ENCODE assay signal across 10 mouse cellular contexts in genomic region chr9:118477281-118477931, GRCm38 (mm10). TPM values are rescaled to one million over a fixed set of nuclear protein-coding genes. Genes with fewer than 3 reads are reported as not detected.
DNase-seq lines count a peak whose midpoint lies in the region; ATAC-seq and TF ChIP-seq lines count a peak whose summit lies in the region.
"Had no signal": no experiment of that assay in that cellular context is flagged by ENCODE, and none has a peak within 500 bp of the region (broad histone marks: within the 10 kb centered on the region; RNA-seq: fewer than 3 reads in every experiment).

No protein-coding gene starts in this region.

- H3K4me3 ChIP-seq in forebrain, embryonic 13.5 days: peak overlapping the region; percentile 56
- H3K4me3 ChIP-seq in limb, embryonic 12.5 days (replicated peaks): peak overlapping the region; percentile 43
- peak overlapping the region; percentile 39 for H3K4me3 ChIP-seq in small intestine, adult 2 months (ENCODE audit: low read depth, low read length)

- H3K36me3 ChIP-seq in forebrain, embryonic 13.5 days (ENCODE audit: poor library complexity, severe bottlenecking): no peaks in the 10 kb centered on the region
- H3K36me3 ChIP-seq in limb, embryonic 12.5 days: no peaks in the 10 kb centered on the region
- H3K36me3 ChIP-seq in small intestine, adult 2 months (ENCODE audit: control insufficient read depth, insufficient read depth, low read length): no peaks in the 10 kb centered on the region

- peaks cover 83% of the 10 kb centered on the region for H3K27me3 ChIP-seq in forebrain, embryonic 13.5 days
- H3K27me3 ChIP-seq in limb, embryonic 12.5 days: peaks cover 85% of the 10 kb centered on the region
- peaks cover 63% of the 10 kb centered on the region for H3K27me3 ChIP-seq in small intestine, adult 2 months (ENCODE audit: control insufficient read depth, insufficient read depth, low read length)
- H3K27me3 ChIP-seq: CH12.LX had no signal

- H3K9ac ChIP-seq in forebrain, embryonic 13.5 days: peak overlapping the region; percentile 57
- no peak overlapping the region for H3K9ac ChIP-seq in limb, embryonic 12.5 days (replicated peaks)

- DNase-seq in cerebellum, postnatal 25 days: peak; percentile 37 to 43
- no peak for DNase-seq in cerebellum, adult 11 months
- DNase-seq in CD4-positive, CD25-positive, alpha-beta regulatory T cell, adult 2 months (ENCODE audit: low read depth, low spot score): peak; percentile 43
- DNase-seq in adipocyte (ENCODE audit: low spot score): no peak
- DNase-seq in left cerebral cortex, postnatal 14 days (ENCODE audit: low spot score in 2 of 2): no peak

- peak overlapping the region; percentile 68 for H3K4me2 ChIP-seq in forebrain, embryonic 13.5 days
- H3K4me2 ChIP-seq in limb, embryonic 12.5 days: peak overlapping the region; percentile 61

- no peak for TF ChIP-seq POLR2A in small intestine, adult 2 months (IDR thresholded peaks at IDR 0.05; ENCODE audit: low read depth, low read length)

- H3K27ac ChIP-seq in forebrain, embryonic 13.5 days: peak overlapping the region; percentile 82
- no peak overlapping the region for H3K27ac ChIP-seq in limb, embryonic 12.5 days
- H3K27ac ChIP-seq in small intestine, adult 2 months (ENCODE audit: insufficient read depth, low read depth, low read length): no peak overlapping the region

- under 1% methylated on average over 31 of the region's 31 CpGs for WGBS in forebrain, embryonic 13.5 days
- under 1% methylated on average over 31 of the region's 31 CpGs for WGBS in limb, embryonic 12.5 days
- 1% methylated on average over 31 of the region's 31 CpGs for WGBS in small intestine, adult 2 months

- H3K4me1 ChIP-seq in forebrain, embryonic 13.5 days: peaks cover 41% of the 10 kb centered on the region
- H3K4me1 ChIP-seq in limb, embryonic 12.5 days (replicated peaks): peaks cover 30% of the 10 kb centered on the region
- peaks cover 10% of the 10 kb centered on the region for H3K4me1 ChIP-seq in small intestine, adult 2 months (ENCODE audit: control insufficient read depth, insufficient read depth, insufficient read length, low read length)

- H3K9me3 ChIP-seq in forebrain, embryonic 13.5 days (replicated peaks): no peaks in the 10 kb centered on the region
- no peaks in the 10 kb centered on the region for H3K9me3 ChIP-seq in limb, embryonic 12.5 days

- intact Hi-C loops in left cerebral cortex, postnatal 14 days (cut with DNase I): no loop called here

- ATAC-seq in forebrain, embryonic 13.5 days: peak; percentile 44; the same call in 1 of the 2 replicates
- no peak for ATAC-seq in limb, embryonic 12.5 days (ENCODE audit: insufficient number of reproducible peaks, insufficient read depth, low FRiP score, low TSS enrichment, low read depth)

- no peak for TF ChIP-seq CTCF in small intestine, adult 2 months (IDR thresholded peaks at IDR 0.05; ENCODE audit: extremely low read depth, insufficient read length, insufficient replicate concordance, low read depth, low read length)

RNA-seq across cellular contexts. Expression of gene Eomes, which starts 0.6 kb away (rescaled TPM):
- polyA plus RNA-seq in forebrain, embryonic 13.5 days (2015; fragmentation: Nextera tagmentation; extraction: Ambion mirVana): 24.4 and 30.7 TPM in 2 replicates
- polyA plus RNA-seq in limb, embryonic 12.5 days (2016; fragmentation: Nextera tagmentation; extraction: Ambion mirVana): 0.75 and 2.1 TPM in 2 replicates
- polyA plus RNA-seq in small intestine, adult 2 months (2012; rRNA removed): 0.11 TPM in 1 of 2 replicates, not detected in the other
- under 1 TPM; 0.24 to 0.38 TPM for total RNA-seq in left cerebral cortex, postnatal 14 days (2021)
- total RNA-seq: CH12.LX; heart, postnatal 10 days had no signal

RNA-seq across cellular contexts. Expression of gene Golga4, which starts 28.7 kb away (rescaled TPM):
- polyA plus RNA-seq in forebrain, embryonic 13.5 days (2015; fragmentation: Nextera tagmentation; extraction: Ambion mirVana): 54.3 and 56.1 TPM in 2 replicates
- 62.4 and 68.5 TPM in 2 replicates for polyA plus RNA-seq in limb, embryonic 12.5 days (2016; fragmentation: Nextera tagmentation; extraction: Ambion mirVana)
- 9.8 and 17.8 TPM in 2 replicates for polyA plus RNA-seq in small intestine, adult 2 months (2012; rRNA removed)
- total RNA-seq in left cerebral cortex, postnatal 14 days (2021): 10 to 100 TPM; 80.3 to 88.2 TPM

Comparison
In these comparisons a context has a peak if more than half of its experiments do, and no peak if none do; other contexts are left out.
1. DNase-seq: peak in cerebellum, postnatal 25 days (2 of 2) and CD4-positive, CD25-positive, alpha-beta regulatory T cell, adult 2 months (single experiment); none in cerebellum, adult 11 months (single experiment), adipocyte (single experiment) and left cerebral cortex, postnatal 14 days (0 of 2).
2. Peak in every context shown above with its lines, with median percentiles within 50 percentile points of each other: H3K4me3 ChIP-seq.